Mouse (Mus musculus) lung, postnatal 0 days (tissue): ENCODE data around the gene Ehf.

Experiments
- CTCF ChIP-seq: IDR thresholded peaks from 2 replicates; pipeline ENCODE4 v1.5.1; 2016; ENCODE audit warnings: antibody characterized with exemption, mild to moderate bottlenecking
- EP300 ChIP-seq: IDR thresholded peaks from 2 replicates; pipeline ENCODE4 v1.6.1; 2016; ENCODE audit warnings: antibody characterized with exemption, mild to moderate bottlenecking, control low read depth

DNA sequence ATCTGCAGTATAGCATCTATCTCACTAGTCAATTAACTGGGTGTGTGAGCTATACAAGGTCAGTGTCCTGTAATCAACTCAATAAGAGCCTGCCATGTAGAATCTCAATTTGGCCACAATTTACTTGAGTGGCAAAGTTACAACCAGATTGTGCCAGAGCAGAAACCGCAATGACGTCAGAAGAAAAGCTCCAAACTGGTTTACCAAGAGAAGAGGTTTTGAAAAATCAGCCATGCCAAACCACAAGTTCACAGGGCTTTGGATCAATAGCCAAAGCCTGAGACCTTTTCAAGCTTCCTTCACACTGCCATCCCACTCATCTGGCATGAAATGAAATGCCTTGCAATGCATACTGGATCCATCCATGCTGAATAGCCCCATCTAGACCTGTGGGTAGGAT, 76.3 kb downstream of the Ehf start:
- no peak for TF ChIP-seq CTCF
- no peak for TF ChIP-seq EP300
